Mouse (Mus musculus): Measurements from ENCODE around the gene Plpp1. TPM values are rescaled to one million over a fixed set of nuclear protein-coding genes. Genes with fewer than 3 reads are reported as not detected.

Plpp1 gene
- polyA plus RNA-seq, 1 experiment from 2014 or later, result 62.3 TPM

GRCm38 (mm10) chr13:112871500-112872266 lies 71.1 kb downstream of the Plpp1 start:
- no peak overlapping the region for H3K4me2 ChIP-seq
- 84% methylated on average over 17 of the region's 17 CpGs for WGBS
- H3K9me3 ChIP-seq, result no peaks in the 10 kb centered on the region
- no peaks in the 10 kb centered on the region for H3K4me1 ChIP-seq
- no peak overlapping the region for H3K4me3 ChIP-seq
- H3K9ac ChIP-seq, result no peak overlapping the region
- no peak for ATAC-seq (replicated peaks)
- H3K27ac ChIP-seq, result no peak overlapping the region
- peaks cover 65% of the 10 kb centered on the region for H3K36me3 ChIP-seq (replicated peaks)
- no peaks in the 10 kb centered on the region for H3K27me3 ChIP-seq (replicated peaks)

DNA sequence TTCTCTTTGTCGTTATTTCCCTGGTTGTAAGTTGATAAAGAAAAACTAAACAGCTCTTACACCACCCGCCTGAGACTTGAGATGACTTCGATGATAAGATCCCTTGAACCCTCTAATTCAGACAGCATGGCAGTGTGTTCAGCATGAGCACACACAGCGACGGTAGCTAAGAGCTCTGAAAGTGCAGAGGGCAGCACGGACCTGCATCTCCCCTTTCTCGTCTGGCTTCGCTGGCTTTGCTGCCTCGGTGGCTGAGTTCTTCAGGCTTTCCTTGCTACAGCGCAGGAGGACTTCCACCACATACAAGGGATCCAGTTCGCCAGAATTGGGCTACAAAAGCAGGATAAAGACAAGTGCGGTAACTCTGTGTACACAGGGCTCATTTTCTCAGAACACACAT lies 86.6 kb downstream of the Plpp1 start:
- no peak for ATAC-seq (replicated peaks)
- Histone ChIP-seq H3K4me2 (no peak overlapping the region), H3K4me3 (no peak overlapping the region), H3K27me3 (replicated peaks) (no peaks in the 10 kb centered on the region), H3K27ac (no peak overlapping the region), H3K4me1 (no peaks in the 10 kb centered on the region), H3K9ac (no peak overlapping the region), H3K36me3 (replicated peaks) (peaks cover 63% of the 10 kb centered on the region), H3K9me3 (no peaks in the 10 kb centered on the region)
- WGBS, result 93% methylated on average over 12 of the region's 12 CpGs

- Histone ChIP-seq H3K4me3 (no peak overlapping the region), H3K9me3 (no peaks in the 10 kb centered on the region), H3K27me3 (replicated peaks) (no peaks in the 10 kb centered on the region), H3K4me1 (no peaks in the 10 kb centered on the region), H3K9ac (no peak overlapping the region), H3K36me3 (replicated peaks) (peaks cover 41% of the 10 kb centered on the region; the same call in 1 of the 2 replicates), H3K27ac (no peak overlapping the region), H3K4me2 (no peak overlapping the region)
- 97% methylated on average over 3 of the region's 3 CpGs for WGBS
- ATAC-seq (replicated peaks), result no peak
These were observed 101.6 kb downstream of the Plpp1 start for GRCm38 (mm10) chr13:112902176-112902575.

DNA sequence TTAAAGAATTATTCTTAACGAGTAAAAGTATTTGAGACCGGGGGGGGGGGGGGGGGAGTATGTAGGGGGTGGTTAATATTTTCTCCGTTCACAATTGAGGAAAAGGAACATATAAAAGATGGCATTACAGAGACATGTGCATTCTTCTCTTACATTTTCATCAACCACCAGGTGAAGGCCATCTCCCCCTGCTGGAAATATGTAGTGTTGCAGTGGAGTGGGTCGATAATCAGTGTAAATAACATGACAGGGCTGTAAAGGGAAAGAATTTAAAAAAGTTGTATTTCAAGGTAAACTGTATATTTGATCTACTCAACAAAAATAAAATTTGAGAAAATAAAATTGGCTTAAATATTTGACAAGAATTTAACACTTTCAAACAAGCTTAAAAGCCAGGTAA lies 109.1 kb downstream of the Plpp1 start:
- no peaks in the 10 kb centered on the region for H3K9me3 ChIP-seq
- H3K4me2 ChIP-seq, result no peak overlapping the region
- no peak for ATAC-seq (replicated peaks)
- 65% methylated on average over 4 of the region's 4 CpGs for whole genome bisulfite sequencing
- H3K27me3 ChIP-seq (replicated peaks), result no peaks in the 10 kb centered on the region
- no peak overlapping the region for H3K27ac ChIP-seq
- no peak overlapping the region for H3K9ac ChIP-seq
- H3K36me3 ChIP-seq (replicated peaks), result peaks cover 19% of the 10 kb centered on the region; the same call in 1 of the 2 replicates
- no peak overlapping the region for H3K4me3 ChIP-seq
- H3K4me1 ChIP-seq, result no peaks in the 10 kb centered on the region

GRCm38 (mm10) chr13:112910434-112910833 lies 109.8 kb downstream of the Plpp1 start:
- Histone ChIP-seq H3K27me3 (replicated peaks) (no peaks in the 10 kb centered on the region), H3K4me1 (no peaks in the 10 kb centered on the region), H3K4me2 (no peak overlapping the region), H3K36me3 (replicated peaks) (peaks cover 13% of the 10 kb centered on the region; the same call in 1 of the 2 replicates), H3K4me3 (no peak overlapping the region), H3K9me3 (no peaks in the 10 kb centered on the region), H3K27ac (no peak overlapping the region), H3K9ac (no peak overlapping the region)
- ATAC-seq (replicated peaks), result no peak
- whole genome bisulfite sequencing, result 88% methylated on average over 4 of the region's 4 CpGs

Other genes with a start within 250 kb of the Plpp1 start
- not detected in 2 replicates for gene Il31ra, start 206.4 kb upstream of the Plpp1 start, polyA plus RNA-seq (2015; fragmentation: Nextera tagmentation; extraction: Ambion mirVana)
- gene Ddx4, start 148.3 kb upstream of the Plpp1 start, polyA plus RNA-seq (2015; fragmentation: Nextera tagmentation; extraction: Ambion mirVana), result 0.77 and 0.88 TPM in 2 replicates
- gene Slc38a9, start 140.0 kb upstream of the Plpp1 start, polyA plus RNA-seq (2015; fragmentation: Nextera tagmentation; extraction: Ambion mirVana), result 25.8 and 30.8 TPM in 2 replicates
- 58.6 and 62.2 TPM in 2 replicates for gene Mtrex, start 126.6 kb downstream of the Plpp1 start, polyA plus RNA-seq (2015; fragmentation: Nextera tagmentation; extraction: Ambion mirVana)
- gene Dhx29, start 126.7 kb downstream of the Plpp1 start, polyA plus RNA-seq (2015; fragmentation: Nextera tagmentation; extraction: Ambion mirVana), result 35.0 and 35.8 TPM in 2 replicates
- 1.6 and 2.3 TPM in 2 replicates for gene Ccno, start 187.0 kb downstream of the Plpp1 start, polyA plus RNA-seq (2015; fragmentation: Nextera tagmentation; extraction: Ambion mirVana)
- 0.75 and 0.83 TPM in 2 replicates for gene Mcidas, start 193.1 kb downstream of the Plpp1 start, polyA plus RNA-seq (2015; fragmentation: Nextera tagmentation; extraction: Ambion mirVana)
- 0.45 and 0.57 TPM in 2 replicates for gene Cdc20b, start 234.3 kb downstream of the Plpp1 start, polyA plus RNA-seq (2015; fragmentation: Nextera tagmentation; extraction: Ambion mirVana)
- gene Gpx8, start 245.6 kb downstream of the Plpp1 start, polyA plus RNA-seq (2015; fragmentation: Nextera tagmentation; extraction: Ambion mirVana), result 42.0 and 52.5 TPM in 2 replicates